In genomic region chr7:113962078-113962477, GRCm38 (mm10) we compare ENCODE assay signal across 13 mouse cellular contexts.
A peak's percentile ranks its signal among the peaks of the same experiment; 100 is the strongest.
DNase-seq lines count a peak whose midpoint lies in the region.
"Had no signal": no experiment of that assay in that cellular context is flagged by ENCODE, and none has a peak within 500 bp of the region (broad histone marks: within the 10 kb centered on the region; RNA-seq: fewer than 3 reads in every experiment).

No protein-coding gene starts in this region.

- peaks cover 20% of the 10 kb centered on the region for H3K4me1 ChIP-seq in heart, embryonic 10.5 days
- H3K4me1 ChIP-seq: hindbrain, embryonic 12.5 days; limb, embryonic 15.5 days; midbrain, embryonic 15.5 days had no signal

- H3K4me3 ChIP-seq in heart, embryonic 10.5 days: no peak overlapping the region
- H3K4me3 ChIP-seq: hindbrain, embryonic 12.5 days; limb, embryonic 15.5 days; midbrain, embryonic 15.5 days had no signal

- H3K9me3 ChIP-seq in heart, embryonic 10.5 days: no peaks in the 10 kb centered on the region
- H3K9me3 ChIP-seq: hindbrain, embryonic 12.5 days; limb, embryonic 15.5 days; midbrain, embryonic 15.5 days had no signal

- DNase-seq in heart, adult 18-20 months: peak; percentile 73 to 86
- no peak for DNase-seq in heart, embryonic 10.5 days (ENCODE audit: low spot score)
- DNase-seq in urinary bladder, adult 18-20 months (ENCODE audit: low spot score in 2 of 2): peak; percentile 2 to 54
- no peak for DNase-seq in urinary bladder, postnatal 4 days (ENCODE audit: low spot score in 2 of 2)
- peak; percentile 20 to 58 for DNase-seq in kidney, postnatal 25 days
- no peak for DNase-seq in left cerebral cortex, postnatal 4 days
- no peak for DNase-seq in retina, embryonic 14.5 days (ENCODE audit: low spot score)
- DNase-seq in frontal cortex, postnatal 10 days (ENCODE audit: low spot score in 2 of 2): no peak
- DNase-seq: layer of hippocampus, adult 9-11 months; thymus, postnatal 36 days had no signal

- H3K27ac ChIP-seq in heart, embryonic 10.5 days: no peak overlapping the region
- H3K27ac ChIP-seq: hindbrain, embryonic 12.5 days; limb, embryonic 15.5 days; midbrain, embryonic 15.5 days had no signal

- no peaks in the 10 kb centered on the region for H3K27me3 ChIP-seq in heart, embryonic 10.5 days (ENCODE audit: insufficient read depth, poor library complexity, severe bottlenecking)
- H3K27me3 ChIP-seq: hindbrain, embryonic 12.5 days; limb, embryonic 15.5 days; midbrain, embryonic 15.5 days had no signal

- H3K36me3 ChIP-seq in heart, embryonic 10.5 days: peaks cover 4% of the 10 kb centered on the region; the same call in 1 of the 2 replicates
- H3K36me3 ChIP-seq: hindbrain, embryonic 12.5 days; limb, embryonic 15.5 days; midbrain, embryonic 15.5 days had no signal

- WGBS in heart, embryonic 10.5 days: 69% methylated on average over 4 of the region's 4 CpGs

- intact Hi-C loops in left cerebral cortex, postnatal 4 days (cut with DNase I): no loop called here

Comparison
In these comparisons a context has a peak if more than half of its experiments do, and no peak if none do; other contexts are left out.
1. DNase-seq: peak in heart, adult 18-20 months (2 of 2), urinary bladder, adult 18-20 months (2 of 2) and kidney, postnatal 25 days (2 of 2); none in heart, embryonic 10.5 days (single experiment), urinary bladder, postnatal 4 days (0 of 2), left cerebral cortex, postnatal 4 days (single experiment), retina, embryonic 14.5 days (single experiment) and frontal cortex, postnatal 10 days (0 of 2).